Mouse (Mus musculus): ENCODE data around the gene 5730522E02Rik. TPM values are rescaled to one million over a fixed set of nuclear protein-coding genes. Genes with fewer than 3 reads are reported as not detected.

5730522E02Rik gene
- total RNA-seq, 2 experiments from 2014 or later, result not detected

DNA sequence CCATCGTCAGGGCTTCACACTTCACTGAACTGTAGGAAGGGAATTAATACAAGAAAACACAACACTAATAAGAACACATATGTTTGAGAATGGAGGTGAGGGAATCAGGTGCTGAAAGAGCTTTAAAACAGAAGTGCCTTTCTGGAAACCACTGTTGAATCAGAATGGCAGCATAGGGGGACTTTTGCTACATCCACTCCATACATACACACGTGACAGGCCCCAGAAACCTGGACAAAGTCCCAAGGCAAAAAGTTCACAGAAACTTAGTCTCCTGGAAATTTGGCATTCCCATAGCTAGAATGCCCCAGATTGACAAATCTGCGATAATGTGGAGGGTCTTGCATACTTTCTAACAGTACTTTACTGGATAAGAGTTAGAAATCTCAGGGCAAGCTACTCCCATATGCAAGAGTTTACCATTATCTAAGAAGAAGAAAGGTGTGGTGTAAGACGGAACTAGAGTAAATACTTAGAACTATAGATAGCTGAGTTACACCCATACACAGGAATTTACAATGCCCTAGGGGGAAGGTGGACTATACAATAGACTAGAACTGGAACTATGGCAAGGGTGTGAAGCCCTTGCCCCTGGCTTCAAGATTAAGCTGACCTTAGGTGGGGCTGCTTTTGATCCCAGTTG lies 43.5 kb downstream of the 5730522E02Rik start:
- no peak overlapping the region for H3K27ac ChIP-seq
- no peak for DNase-seq
- H3K4me3 ChIP-seq, result no peak overlapping the region
- intact Hi-C loops (cut with DNase I), result no loop called here
- TF ChIP-seq CTCF (IDR thresholded peaks at IDR 0.05), result no peak

- Histone ChIP-seq H3K27ac (no peak overlapping the region), H3K4me3 (no peak overlapping the region)
- no peak for TF ChIP-seq CTCF (IDR thresholded peaks at IDR 0.05)
- intact Hi-C loops (cut with DNase I), result no loop called here
- DNase-seq, result no peak
Observed at GRCm38 (mm10) chr11:26164651-26165259, 45.8 kb downstream of the 5730522E02Rik start.

DNA sequence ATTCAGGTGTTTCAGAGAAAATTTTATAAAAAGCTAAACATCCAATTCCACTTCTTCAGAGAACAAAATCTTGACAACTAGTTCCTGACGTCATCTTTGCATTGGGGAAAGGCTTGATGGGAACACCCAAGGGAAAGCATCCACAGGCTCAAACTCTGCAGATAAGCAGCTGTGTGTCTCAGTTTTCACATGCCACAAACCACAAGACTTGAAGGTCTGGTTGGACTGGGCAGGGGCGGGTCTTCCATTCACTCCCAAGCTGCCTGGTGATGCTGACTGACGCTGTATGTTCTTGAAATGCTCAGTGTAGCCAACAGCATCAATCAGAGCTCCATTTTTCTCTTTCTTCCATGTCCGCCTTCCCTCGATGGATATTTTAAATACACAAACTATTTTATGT lies 49.2 kb downstream of the 5730522E02Rik start:
- intact Hi-C loops (cut with DNase I), result no loop called here
- H3K27ac ChIP-seq, result no peak overlapping the region
- no peak for DNase-seq
- H3K4me3 ChIP-seq, result no peak overlapping the region
- TF ChIP-seq CTCF (IDR thresholded peaks at IDR 0.05), result no peak

DNA sequence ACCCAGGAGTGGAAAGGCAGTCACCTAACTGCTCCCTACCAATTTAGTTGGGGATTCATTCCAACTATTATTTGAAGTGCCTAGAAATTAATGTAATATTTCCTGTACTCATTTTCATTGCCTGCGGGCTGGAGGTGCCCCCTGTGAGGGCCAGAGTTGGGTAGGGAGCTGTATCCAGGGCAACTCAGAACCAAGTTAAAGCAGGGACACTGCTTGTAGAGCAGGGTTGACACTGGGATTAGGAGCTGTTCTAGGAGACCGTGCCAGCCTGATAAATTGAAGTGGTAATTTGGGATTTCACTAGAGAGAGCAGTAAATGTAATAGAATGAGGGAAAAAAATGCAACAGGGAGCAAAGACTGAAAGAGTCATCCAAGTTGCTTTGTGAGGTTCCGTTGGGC lies 51.5 kb downstream of the 5730522E02Rik start:
- no peak for DNase-seq
- H3K4me3 ChIP-seq, result no peak overlapping the region
- no peak overlapping the region for H3K27ac ChIP-seq
- intact Hi-C loops (cut with DNase I), result no loop called here
- no peak for TF ChIP-seq CTCF (IDR thresholded peaks at IDR 0.05)

GRCm38 (mm10) chr11:26140024-26140423 lies 70.5 kb downstream of the 5730522E02Rik start:
- intact Hi-C loops (cut with DNase I), result no loop called here
- Histone ChIP-seq H3K4me3 (no peak overlapping the region), H3K27ac (no peak overlapping the region)
- TF ChIP-seq CTCF (IDR thresholded peaks at IDR 0.05), result no peak
- no peak for DNase-seq

DNA sequence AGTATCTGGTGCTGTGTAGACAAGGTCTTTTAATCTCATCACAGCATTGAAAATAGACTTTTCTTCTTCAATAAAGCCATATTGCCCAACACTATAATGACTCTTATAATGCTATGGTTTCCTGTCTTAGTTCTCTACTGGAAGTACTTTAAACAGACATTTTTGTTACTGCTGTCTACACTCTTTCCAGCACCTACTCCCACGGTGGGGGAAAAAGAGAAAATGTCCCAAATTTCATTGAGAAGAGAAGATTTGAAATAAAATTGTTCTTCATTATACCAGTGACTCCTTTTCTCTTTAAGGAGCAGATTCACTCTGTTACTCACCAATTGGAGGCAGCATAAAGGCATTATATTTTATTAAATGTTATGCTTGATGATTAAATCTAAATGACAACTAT lies 72.5 kb downstream of the 5730522E02Rik start:
- DNase-seq, result no peak
- no peak overlapping the region for H3K4me3 ChIP-seq
- intact Hi-C loops (cut with DNase I), result no loop called here
- no peak overlapping the region for H3K27ac ChIP-seq
- TF ChIP-seq CTCF (IDR thresholded peaks at IDR 0.05), result no peak

DNA sequence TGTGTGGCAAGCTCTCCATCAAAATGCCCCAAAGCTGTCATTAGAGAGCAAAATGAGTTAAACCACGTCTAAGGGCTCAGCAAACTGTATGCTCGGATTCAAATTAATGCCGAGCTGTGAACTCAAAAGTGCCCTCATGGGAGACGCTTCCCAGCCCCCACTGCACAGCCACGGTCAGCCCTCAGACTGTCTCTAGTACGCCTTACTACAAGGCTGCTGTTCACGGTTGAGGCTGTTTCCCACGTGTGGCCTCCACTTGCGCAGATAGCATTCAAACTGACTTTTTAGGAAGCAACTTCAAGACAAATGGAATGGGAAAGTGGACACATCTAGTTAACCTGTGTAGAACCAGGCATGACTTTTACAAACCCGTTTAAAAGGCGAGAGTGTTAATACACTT lies 79.7 kb downstream of the 5730522E02Rik start:
- DNase-seq, result no peak
- intact Hi-C loops (cut with DNase I), result no loop called here
- no peak for TF ChIP-seq CTCF (IDR thresholded peaks at IDR 0.05)
- Histone ChIP-seq H3K27ac (no peak overlapping the region), H3K4me3 (no peak overlapping the region)

DNA sequence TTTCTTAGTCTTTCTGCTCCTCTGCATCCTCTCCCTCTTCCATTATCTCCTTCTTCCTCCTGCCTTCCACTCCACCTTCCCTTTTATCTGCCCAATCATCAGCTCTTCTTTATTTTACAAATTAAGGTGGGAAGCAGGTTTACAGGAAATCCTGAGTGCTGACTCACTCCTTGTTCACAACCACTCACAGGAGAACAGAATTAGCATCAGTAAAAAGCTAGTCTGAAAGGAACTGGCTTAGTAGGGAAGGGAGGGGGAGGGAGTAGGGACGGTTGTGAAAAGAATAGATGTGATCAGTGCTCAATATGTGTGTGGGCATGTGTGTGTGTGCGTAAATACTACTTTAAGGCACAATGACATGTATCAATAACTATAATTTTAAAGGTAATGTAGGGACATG lies 81.5 kb downstream of the 5730522E02Rik start:
- intact Hi-C loops (cut with DNase I), result no loop called here
- H3K4me3 ChIP-seq, result no peak overlapping the region
- TF ChIP-seq CTCF (IDR thresholded peaks at IDR 0.05), result no peak
- no peak for DNase-seq
- H3K27ac ChIP-seq, result no peak overlapping the region

GRCm38 (mm10) chr11:26128385-26128784 lies 82.2 kb downstream of the 5730522E02Rik start:
- no peak overlapping the region for H3K4me3 ChIP-seq
- no peak overlapping the region for H3K27ac ChIP-seq
- DNase-seq, result no peak
- TF ChIP-seq CTCF (IDR thresholded peaks at IDR 0.05), result no peak
- intact Hi-C loops (cut with DNase I), result no loop called here

DNA sequence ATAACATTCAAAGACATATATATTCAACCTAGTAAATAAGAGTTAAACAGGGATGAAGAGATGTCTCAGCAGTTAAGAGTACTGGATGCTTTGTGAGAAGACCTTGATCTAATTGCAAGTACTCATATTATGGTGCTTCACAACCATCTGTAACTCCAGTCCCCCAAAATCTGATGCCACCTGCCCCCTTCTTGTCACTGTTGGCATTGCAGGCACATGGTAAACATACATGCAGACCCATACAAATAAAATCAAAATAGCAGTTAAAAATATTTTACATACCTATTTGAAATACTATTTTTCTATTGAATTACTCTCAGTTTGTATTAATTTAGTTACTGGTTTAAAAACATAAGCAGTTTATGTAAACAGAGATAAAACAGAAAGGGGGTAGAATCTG lies 84.6 kb downstream of the 5730522E02Rik start:
- intact Hi-C loops (cut with DNase I), result no loop called here
- TF ChIP-seq CTCF (IDR thresholded peaks at IDR 0.05), result no peak
- Histone ChIP-seq H3K27ac (no peak overlapping the region), H3K4me3 (no peak overlapping the region)
- no peak for DNase-seq

GRCm38 (mm10) chr11:26120781-26121557 lies 89.6 kb downstream of the 5730522E02Rik start:
- H3K27ac ChIP-seq, result no peak overlapping the region
- intact Hi-C loops (cut with DNase I), result no loop called here
- no peak for DNase-seq
- no peak for TF ChIP-seq CTCF (IDR thresholded peaks at IDR 0.05)
- H3K4me3 ChIP-seq, result no peak overlapping the region

GRCm38 (mm10) chr11:26117651-26118050 lies 92.9 kb downstream of the 5730522E02Rik start:
- no peak overlapping the region for H3K27ac ChIP-seq

GRCm38 (mm10) chr11:26112206-26112605 lies 98.4 kb downstream of the 5730522E02Rik start:
- TF ChIP-seq CTCF (IDR thresholded peaks at IDR 0.05), result no peak
- intact Hi-C loops (cut with DNase I), result no loop called here
- Histone ChIP-seq H3K27ac (no peak overlapping the region), H3K4me3 (no peak overlapping the region)
- no peak for DNase-seq

More at GRCm38 (mm10) chr11:26117651-26118050, 92.9 kb downstream of the 5730522E02Rik start:
- intact Hi-C loops (cut with DNase I), result no loop called here
- no peak for TF ChIP-seq CTCF (IDR thresholded peaks at IDR 0.05)
- H3K4me3 ChIP-seq, result no peak overlapping the region
- no peak for DNase-seq

Data from gastrocnemius, adult 2 months (tissue).